7 mouse cellular contexts compared by ENCODE assay signal in genomic region chr3:84270624-84270995, GRCm38 (mm10). TPM values are rescaled to one million over a fixed set of nuclear protein-coding genes. Genes with fewer than 3 reads are reported as not detected.
DNase-seq lines count a peak whose midpoint lies in the region; ATAC-seq lines count a peak whose summit lies in the region.

No protein-coding gene starts in this region.

- WGBS in intestine, embryonic 14.5 days, result 9% methylated on average over 3 of the region's 3 CpGs
- 7% methylated on average over 3 of the region's 3 CpGs for WGBS in midbrain, embryonic 11.5 days

- H3K4me1 ChIP-seq in intestine, embryonic 14.5 days (replicated peaks; ENCODE audit: control insufficient read depth, insufficient read depth, low read length), result 0 out of 2 replicates have a peak, but pooled peaks cover 6% of the 10 kb centered on the region
- H3K4me1 ChIP-seq in midbrain, embryonic 11.5 days (ENCODE audit: control insufficient read depth, insufficient read depth, low read length), result peaks cover 36% of the 10 kb centered on the region

- H3K9me3 ChIP-seq in intestine, embryonic 14.5 days (ENCODE audit: control insufficient read depth, low read length), result no peaks in the 10 kb centered on the region
- H3K9me3 ChIP-seq in midbrain, embryonic 11.5 days (ENCODE audit: control insufficient read depth, low read length), result no peaks in the 10 kb centered on the region

- H3K36me3 ChIP-seq in intestine, embryonic 14.5 days (ENCODE audit: control insufficient read depth, insufficient read depth, low read length), result no peaks in the 10 kb centered on the region
- H3K36me3 ChIP-seq in midbrain, embryonic 11.5 days (ENCODE audit: control insufficient read depth, insufficient read depth, low read length), result no peaks in the 10 kb centered on the region

- ATAC-seq in intestine, embryonic 14.5 days (replicated peaks; ENCODE audit: low FRiP score, low TSS enrichment, low read depth), result peak; percentile 79
- ATAC-seq in midbrain, embryonic 11.5 days (ENCODE audit: low FRiP score), result peak; percentile 67
- no peak for ATAC-seq in monocyte, adult 5-6 weeks (replicated peaks; ENCODE audit: insufficient number of reproducible peaks, low FRiP score, low TSS enrichment, poor library complexity, severe bottlenecking)

- H3K4me3 ChIP-seq in intestine, embryonic 14.5 days (ENCODE audit: low read depth, low read length), result peak overlapping the region; percentile 36
- peak overlapping the region; percentile 3; the same call in 1 of the 2 replicates for H3K4me3 ChIP-seq in midbrain, embryonic 11.5 days (ENCODE audit: low read depth, low read length)

- intact Hi-C loops in left cerebral cortex, postnatal 36 days (cut with DNase I), result no loop called here

- no peaks in the 10 kb centered on the region for H3K27me3 ChIP-seq in intestine, embryonic 14.5 days (replicated peaks; ENCODE audit: control insufficient read depth, insufficient read depth, low read length)
- no peaks in the 10 kb centered on the region for H3K27me3 ChIP-seq in midbrain, embryonic 11.5 days (ENCODE audit: control insufficient read depth, insufficient read depth, low read length)

- 0 out of 2 replicates have a peak overlapping the region, but pooled peaks have one; percentile 23 for H3K9ac ChIP-seq in intestine, embryonic 14.5 days (ENCODE audit: low read length)
- H3K9ac ChIP-seq in midbrain, embryonic 11.5 days (ENCODE audit: low read length), result peak overlapping the region; percentile 25; the same call in 1 of the 2 replicates

- peak overlapping the region; percentile 74 for H3K27ac ChIP-seq in intestine, embryonic 14.5 days (ENCODE audit: low read depth)
- no peak overlapping the region for H3K27ac ChIP-seq in midbrain, embryonic 11.5 days (ENCODE audit: low read depth, low read length)

- peak; percentile 73 for DNase-seq in brain, adult 2 months (ENCODE audit: low read depth, low spot score)
- peak; percentile 68 for DNase-seq in embryo, embryonic 11 days
- DNase-seq in intestine, embryonic 14.5 days (ENCODE audit: low spot score), result no peak
- DNase-seq in midbrain, embryonic 11.5 days (ENCODE audit: low spot score, missing footprints), result peak; percentile 89
- DNase-seq in left cerebral cortex, postnatal 36 days (ENCODE audit: low spot score in 2 of 2), result no peak
- no peak for DNase-seq in layer of hippocampus, adult 9-10 months (ENCODE audit: low spot score)

- H3K4me2 ChIP-seq in intestine, embryonic 14.5 days (ENCODE audit: low read length), result peak overlapping the region; percentile 44
- peak overlapping the region; percentile 35 for H3K4me2 ChIP-seq in midbrain, embryonic 11.5 days

RNA-seq across cellular contexts. Expression of gene Trim2, which starts 36.1 kb away (rescaled TPM):
- polyA plus RNA-seq in intestine, embryonic 14.5 days (2014; fragmentation: Nextera tagmentation; extraction: Ambion mirVana), result 58.1 and 60.4 TPM in 2 replicates
- 128 and 137 TPM in 2 replicates for polyA plus RNA-seq in midbrain, embryonic 11.5 days (2014; fragmentation: Nextera tagmentation; extraction: Ambion mirVana)
- total RNA-seq in monocyte, adult 5-6 weeks (2017), result 0.39 TPM in 1 of 3 replicates, not detected in the others
- total RNA-seq in left cerebral cortex, postnatal 36 days (2021), result 100 to 1,000 TPM; 246 to 252 TPM

Comparison
In these comparisons a context has a peak if more than half of its experiments do, and no peak if none do; other contexts are left out.
1. DNase-seq: peak in brain, adult 2 months (single experiment), embryo, embryonic 11 days (single experiment) and midbrain, embryonic 11.5 days (single experiment); none in intestine, embryonic 14.5 days (single experiment), left cerebral cortex, postnatal 36 days (0 of 2) and layer of hippocampus, adult 9-10 months (single experiment).
2. RNA of gene Trim2, which starts 36.1 kb away (total RNA-seq): 246 to 252 TPM in left cerebral cortex, postnatal 36 days; 0.39 TPM in monocyte, adult 5-6 weeks; every median in the first group is over 100 times any median in the second.